Mouse (Mus musculus): ENCODE measurements around the gene Foxp1. TPM values are rescaled to one million over a fixed set of nuclear protein-coding genes. Genes with fewer than 3 reads are reported as not detected.

The Foxp1 gene
- polyA plus RNA-seq, 2 experiments = 101 to 166 TPM

GRCm38 (mm10) chr6:99388023-99388422 lies 134.5 kb downstream of the Foxp1 start:
- Histone ChIP-seq H3K36me3 (ENCODE audit: control insufficient read depth, insufficient read depth, low read length) (0 out of 2 replicates have a peak, but pooled peaks cover 3% of the 10 kb centered on the region), H3K27ac (replicated peaks; ENCODE audit: low read depth, low read length) (no peak overlapping the region), H3K9ac (ENCODE audit: low read depth, low read length, severe bottlenecking) (no peak overlapping the region), H3K27me3 (ENCODE audit: control insufficient read depth, insufficient read depth, low read length) (no peaks in the 10 kb centered on the region), H3K9me3 (ENCODE audit: control insufficient read depth, low read length) (no peaks in the 10 kb centered on the region), H3K4me2 (replicated peaks; ENCODE audit: low read depth, low read length, severe bottlenecking) (no peak overlapping the region), H3K4me1 (ENCODE audit: control insufficient read depth, insufficient read depth, low read length) (peaks cover 11% of the 10 kb centered on the region), H3K4me3 (replicated peaks; ENCODE audit: low read length) (no peak overlapping the region)
- DNase-seq (ENCODE audit: low spot score) (no peak), ATAC-seq (ENCODE audit: low FRiP score, low read depth) (no peak)
- no peak for TF ChIP-seq POLR2A (IDR thresholded peaks at IDR 0.05; ENCODE audit: borderline replicate concordance, extremely low read depth, insufficient read depth, insufficient read length)
- WGBS = 58% methylated on average over 5 of the region's 5 CpGs

GRCm38 (mm10) chr6:99385059-99385604 lies 137.4 kb downstream of the Foxp1 start:
- Histone ChIP-seq H3K27me3 (ENCODE audit: control insufficient read depth, insufficient read depth, low read length) (no peaks in the 10 kb centered on the region), H3K4me1 (ENCODE audit: control insufficient read depth, insufficient read depth, low read length) (peaks cover 5% of the 10 kb centered on the region; the same call in 1 of the 2 replicates), H3K27ac (replicated peaks; ENCODE audit: low read depth, low read length) (no peak overlapping the region), H3K36me3 (ENCODE audit: control insufficient read depth, insufficient read depth, low read length) (no peaks in the 10 kb centered on the region), H3K4me2 (replicated peaks; ENCODE audit: low read depth, low read length, severe bottlenecking) (no peak overlapping the region), H3K9ac (ENCODE audit: low read depth, low read length, severe bottlenecking) (no peak overlapping the region), H3K9me3 (ENCODE audit: control insufficient read depth, low read length) (no peaks in the 10 kb centered on the region), H3K4me3 (replicated peaks; ENCODE audit: low read length) (no peak overlapping the region)
- 83% methylated on average over 2 of the region's 2 CpGs for WGBS
- no peak for DNase-seq (ENCODE audit: low spot score)
- TF ChIP-seq POLR2A (IDR thresholded peaks at IDR 0.05; ENCODE audit: borderline replicate concordance, extremely low read depth, insufficient read depth, insufficient read length) = no peak
- no peak for ATAC-seq (ENCODE audit: low FRiP score, low read depth)

- TF ChIP-seq POLR2A (IDR thresholded peaks at IDR 0.05; ENCODE audit: borderline replicate concordance, extremely low read depth, insufficient read depth, insufficient read length) = no peak
- no peak overlapping the region for H3K4me3 ChIP-seq (replicated peaks; ENCODE audit: low read length)
- no peak overlapping the region for H3K9ac ChIP-seq (ENCODE audit: low read depth, low read length, severe bottlenecking)
- H3K36me3 ChIP-seq (ENCODE audit: control insufficient read depth, insufficient read depth, low read length) = no peaks in the 10 kb centered on the region
- no peak overlapping the region for H3K4me2 ChIP-seq (replicated peaks; ENCODE audit: low read depth, low read length, severe bottlenecking)
- DNase-seq (ENCODE audit: low spot score) = no peak
- no peaks in the 10 kb centered on the region for H3K27me3 ChIP-seq (ENCODE audit: control insufficient read depth, insufficient read depth, low read length)
- H3K9me3 ChIP-seq (ENCODE audit: control insufficient read depth, low read length) = no peaks in the 10 kb centered on the region
- no peak overlapping the region for H3K27ac ChIP-seq (replicated peaks; ENCODE audit: low read depth, low read length)
- WGBS = 67% methylated on average over 4 of the region's 4 CpGs
- H3K4me1 ChIP-seq (ENCODE audit: control insufficient read depth, insufficient read depth, low read length) = 0 out of 2 replicates have a peak, but pooled peaks cover 14% of the 10 kb centered on the region
- no peak for ATAC-seq (ENCODE audit: low FRiP score, low read depth)
Observed at GRCm38 (mm10) chr6:99383846-99384472, 138.6 kb downstream of the Foxp1 start.

- WGBS = 79% methylated on average over 5 of the region's 5 CpGs
- no peaks in the 10 kb centered on the region for H3K27me3 ChIP-seq (ENCODE audit: control insufficient read depth, insufficient read depth, low read length)
Observed at GRCm38 (mm10) chr6:99380146-99380545, 142.4 kb downstream of the Foxp1 start.

GRCm38 (mm10) chr6:99378997-99379710 lies 143.4 kb downstream of the Foxp1 start:
- H3K4me1 ChIP-seq (ENCODE audit: control insufficient read depth, insufficient read depth, low read length) = peaks cover 43% of the 10 kb centered on the region
- H3K27me3 ChIP-seq (ENCODE audit: control insufficient read depth, insufficient read depth, low read length) = no peaks in the 10 kb centered on the region
- H3K4me2 ChIP-seq (replicated peaks; ENCODE audit: low read depth, low read length, severe bottlenecking) = no peak overlapping the region
- no peak overlapping the region for H3K4me3 ChIP-seq (replicated peaks; ENCODE audit: low read length)
- no peaks in the 10 kb centered on the region for H3K36me3 ChIP-seq (ENCODE audit: control insufficient read depth, insufficient read depth, low read length)
- WGBS = 62% methylated on average over 7 of the region's 7 CpGs
- no peak overlapping the region for H3K27ac ChIP-seq (replicated peaks; ENCODE audit: low read depth, low read length)
- ATAC-seq (ENCODE audit: low FRiP score, low read depth) (no peak), DNase-seq (ENCODE audit: low spot score) (no peak)
- TF ChIP-seq POLR2A (IDR thresholded peaks at IDR 0.05; ENCODE audit: borderline replicate concordance, extremely low read depth, insufficient read depth, insufficient read length) = no peak
- H3K9ac ChIP-seq (ENCODE audit: low read depth, low read length, severe bottlenecking) = no peak overlapping the region
- no peaks in the 10 kb centered on the region for H3K9me3 ChIP-seq (ENCODE audit: control insufficient read depth, low read length)

More at GRCm38 (mm10) chr6:99380146-99380545, 142.4 kb downstream of the Foxp1 start:
- no peak overlapping the region for H3K27ac ChIP-seq (replicated peaks; ENCODE audit: low read depth, low read length)
- no peak overlapping the region for H3K4me3 ChIP-seq (replicated peaks; ENCODE audit: low read length)
- peaks cover 36% of the 10 kb centered on the region for H3K4me1 ChIP-seq (ENCODE audit: control insufficient read depth, insufficient read depth, low read length)
- no peak for DNase-seq (ENCODE audit: low spot score)
- H3K36me3 ChIP-seq (ENCODE audit: control insufficient read depth, insufficient read depth, low read length) = no peaks in the 10 kb centered on the region
- H3K4me2 ChIP-seq (replicated peaks; ENCODE audit: low read depth, low read length, severe bottlenecking) = no peak overlapping the region
- H3K9ac ChIP-seq (ENCODE audit: low read depth, low read length, severe bottlenecking) = no peak overlapping the region
- no peak for TF ChIP-seq POLR2A (IDR thresholded peaks at IDR 0.05; ENCODE audit: borderline replicate concordance, extremely low read depth, insufficient read depth, insufficient read length)
- ATAC-seq (ENCODE audit: low FRiP score, low read depth) = no peak
- no peaks in the 10 kb centered on the region for H3K9me3 ChIP-seq (ENCODE audit: control insufficient read depth, low read length)
